Mouse (Mus musculus): ENCODE data around the gene Rap1a.

Rap1a gene

GRCm38 (mm10) chr3:105686394-105687323 lies 114.5 kb downstream of the Rap1a start:
- DNase-seq: no peak

- no peak for DNase-seq
These were observed 120.8 kb downstream of the Rap1a start for GRCm38 (mm10) chr3:105680346-105680745.

Measured in thymus, adult 18-20 months (tissue).